Mouse (Mus musculus) CH12.LX (cell line): Measurements from ENCODE around the gene Scamp1. TPM values are rescaled to one million over a fixed set of nuclear protein-coding genes. Genes with fewer than 3 reads are reported as not detected.

Experiments used
- DNase-seq: peaks from one replicate; pipeline ENCODE4 v3.0.0-alpha.2; 2013; ENCODE audit errors: extremely low read depth
- H3K27ac ChIP-seq: 2 replicates; pipeline ENCODE4 v1.5.1; 2012; ENCODE audit warnings: low read depth, mild to moderate bottlenecking, control low read depth, moderate library complexity; ENCODE audit not compliant: insufficient read depth
- H3K27me3 ChIP-seq: replicated peaks from 2 replicates; pipeline ENCODE3; 2012; ENCODE audit warnings: inconsistent platforms
- H3K36me3 ChIP-seq, 2 experiments: replicated peaks in 1 of 2; 2 replicates each; pipeline versions ENCODE3 to v1.6.1; 2012; ENCODE audit warnings: inconsistent platforms in 1 of 2, low read length in 1 of 2, mild to moderate bottlenecking in 1 of 2, mixed read lengths in 1 of 2, moderate library complexity in 1 of 2; ENCODE audit not compliant: control insufficient read depth in 1 of 2, insufficient read depth in 1 of 2
- H3K4me1 ChIP-seq, 2 experiments: 2 replicates each; pipeline ENCODE4 v1.6.1; 2012; ENCODE audit warnings: inconsistent platforms in 1 of 2, moderate library complexity in 1 of 2; ENCODE audit not compliant: insufficient read depth in 2 of 2, control insufficient read depth in 1 of 2
- H3K4me2 ChIP-seq: 2 replicates; pipeline ENCODE4 v1.6.1; 2012; ENCODE audit warnings: low read depth, mild to moderate bottlenecking, control low read depth; ENCODE audit not compliant: poor library complexity, insufficient read depth, severe bottlenecking
- H3K4me3 ChIP-seq, 3 experiments: fragments of 150-350 bp in 1 of 3; sonication (generic) in 1 of 3; replicated peaks in 1 of 3; 2 replicates each; pipeline versions ENCODE3 to v1.5.1; 2011 to 2012; ENCODE audit warnings: low read depth in 2 of 3, low read length in 2 of 3, mild to moderate bottlenecking in 2 of 3, moderate library complexity in 2 of 3, control low read depth in 1 of 3, improper control_type of control experiment in 1 of 3, inconsistent platforms in 1 of 3, mixed read lengths in 1 of 3; ENCODE audit not compliant: poor library complexity in 1 of 3
- H3K79me2 ChIP-seq: replicated peaks from 2 replicates; pipeline ENCODE4 v1.6.1; 2012; ENCODE audit warnings: mild to moderate bottlenecking, moderate library complexity; ENCODE audit not compliant: control insufficient read depth, poor library complexity, insufficient read depth, severe bottlenecking; ENCODE audit errors: extremely low read depth
- H3K9ac ChIP-seq: 2 replicates; pipeline ENCODE4 v1.6.1; 2012; ENCODE audit warnings: low read depth, mild to moderate bottlenecking, control low read depth, moderate library complexity; ENCODE audit not compliant: insufficient read depth
- H3K9me3 ChIP-seq: replicated peaks from 2 replicates; pipeline ENCODE3; 2012; ENCODE audit warnings: low read length, inconsistent platforms, mixed read lengths
- CHD1 ChIP-seq: IDR thresholded peaks from 2 replicates; pipeline ENCODE4 v1.6.1; 2012; ENCODE audit warnings: low read depth, low read length, improper control_type of control experiment, inconsistent platforms
- CHD2 ChIP-seq: IDR thresholded peaks from 2 replicates; pipeline ENCODE4 v1.6.1; 2011; ENCODE audit warnings: low read length, improper control_type of control experiment
- ELF1 ChIP-seq: IDR thresholded peaks from 2 replicates; pipeline ENCODE4 v1.6.1; 2014; ENCODE audit warnings: low read depth, mild to moderate bottlenecking, inconsistent platforms, low read length, improper control_type of control experiment
- HCFC1 ChIP-seq: IDR thresholded peaks from 2 replicates; pipeline ENCODE4 v1.6.1; 2012; ENCODE audit warnings: low read depth, mild to moderate bottlenecking, inconsistent platforms, low read length, improper control_type of control experiment
- JUN ChIP-seq: IDR thresholded peaks from 2 replicates; pipeline ENCODE4 v1.6.1; 2011; ENCODE audit warnings: low read depth, mild to moderate bottlenecking, low read length, improper control_type of control experiment, moderate library complexity; ENCODE audit not compliant: insufficient read depth
- KAT2A ChIP-seq: IDR thresholded peaks from 2 replicates; pipeline ENCODE4 v1.6.1; 2012; ENCODE audit warnings: low read length, improper control_type of control experiment, inconsistent platforms; ENCODE audit not compliant: insufficient replicate concordance
- MAFK ChIP-seq: IDR thresholded peaks from 2 replicates; pipeline ENCODE4 v1.6.1; 2011; ENCODE audit warnings: low read length, improper control_type of control experiment; ENCODE audit not compliant: insufficient replicate concordance
- MEF2A ChIP-seq: IDR thresholded peaks from 2 replicates; pipeline ENCODE4 v1.6.1; 2014; ENCODE audit warnings: low read depth, mild to moderate bottlenecking, inconsistent platforms, low read length, improper control_type of control experiment, borderline replicate concordance
- MXI1 ChIP-seq: IDR thresholded peaks from 2 replicates; pipeline ENCODE4 v1.6.1; 2011; ENCODE audit warnings: mild to moderate bottlenecking, low read depth, low read length, improper control_type of control experiment
- MYC ChIP-seq: IDR thresholded peaks from 2 replicates; pipeline ENCODE4 v1.6.1; 2011; ENCODE audit warnings: low read depth, mild to moderate bottlenecking, improper control_type of control experiment, low read length
- NELFE ChIP-seq: IDR thresholded peaks from 2 replicates; pipeline ENCODE4 v1.6.1; 2011; ENCODE audit warnings: low read depth, low read length, improper control_type of control experiment
- PAX5 ChIP-seq: IDR thresholded peaks from 2 replicates; pipeline ENCODE4 v1.6.1; 2012; ENCODE audit warnings: low read length, inconsistent platforms, mixed read lengths
- RCOR1 ChIP-seq: conservative IDR thresholded peaks from 2 replicates; pipeline ENCODE4 v1.6.1; 2012; ENCODE audit warnings: low read depth, mild to moderate bottlenecking, inconsistent platforms, low read length, improper control_type of control experiment
- SIN3A ChIP-seq: IDR thresholded peaks from 2 replicates; pipeline ENCODE4 v1.6.1; 2012; ENCODE audit warnings: low read length, improper control_type of control experiment, inconsistent platforms
- TBP ChIP-seq: conservative IDR thresholded peaks from 2 replicates; pipeline ENCODE4 v1.6.1; 2011; ENCODE audit warnings: low read depth, low read length, improper control_type of control experiment
- UBTF ChIP-seq: IDR thresholded peaks from 2 replicates; pipeline ENCODE4 v1.6.1; 2012; ENCODE audit warnings: low read depth, mild to moderate bottlenecking, inconsistent platforms, low read length, improper control_type of control experiment, moderate library complexity
- USF2 ChIP-seq: conservative IDR thresholded peaks from 2 replicates; pipeline ENCODE4 v1.6.1; 2011; ENCODE audit warnings: low read depth, low read length, improper control_type of control experiment
- ZKSCAN1 ChIP-seq: IDR thresholded peaks from 2 replicates; pipeline ENCODE4 v1.6.1; 2012; ENCODE audit warnings: low read depth, inconsistent platforms, low read length, improper control_type of control experiment, borderline replicate concordance
- ZMIZ1 ChIP-seq: IDR thresholded peaks from 2 replicates; pipeline ENCODE4 v1.6.1; 2012; ENCODE audit warnings: low read depth, mild to moderate bottlenecking, inconsistent platforms, low read length, improper control_type of control experiment
- dilution Hi-C: fragments of 300-500 bp; cut with MboI; formaldehyde crosslinking; loops from 2 replicates; pipeline ENCODE4 v1.14.3; 2020; ENCODE audit warnings: low sequenced_read_pairs; ENCODE audit not compliant: extremely low pct_unique_long_range_greater_than_20kb, extremely low pct_ligation_motif_present
- in situ Hi-C: fragments of 300-500 bp; cut with MboI; formaldehyde crosslinking; loops from 3 replicates; pipeline ENCODE4 v1.14.3; 2019; ENCODE audit warnings: low sequenced_read_pairs, low pct_ligation_motif_present, low pct_unique_long_range_greater_than_20kb, mixed read lengths
- polyA plus RNA-seq: library from polyadenylated mRNA; unstranded; fragments of >175 nt; gene quantifications from 2 replicates; pipeline ENCODE4 v1.2.1, GENCODE M21; 2012; ENCODE audit warnings: low read depth; ENCODE audit not compliant: insufficient read length
- total RNA-seq, 2 experiments: library from RNA; depleted of rRNA; stranded (reverse); fragments of 300-350 nt in 1 of 2; fragments of >200 nt in 1 of 2; gene quantifications; 2 replicates each; pipeline ENCODE4 v1.2.3; 2012 to 2014

The Scamp1 gene
- total and polyA plus RNA-seq, 3 experiments: not detected

- no peak overlapping the region for H3K4me2 ChIP-seq
- no peak overlapping the region for H3K9ac ChIP-seq
- no peak for TF ChIP-seq USF2
- in situ Hi-C loops (loop anchor here (10.0 kb wide), 1 partner anchor 120 kb away; no protein-coding TSS in a partner anchor), dilution Hi-C loops (no loop called here)
- H3K4me3 ChIP-seq: no peak overlapping the region
- no peaks in the 10 kb centered on the region for H3K9me3 ChIP-seq
- no peaks in the 10 kb centered on the region for H3K79me2 ChIP-seq
- no peak overlapping the region for H3K27ac ChIP-seq
- no peaks in the 10 kb centered on the region for H3K36me3 ChIP-seq
- no peak for DNase-seq
- peaks cover 0 to 4% of the 10 kb centered on the region in 2 experiments; a peak in 1 of 4 replicates for H3K4me1 ChIP-seq
- no peaks in the 10 kb centered on the region for H3K27me3 ChIP-seq
Measured at GRCm38 (mm10) chr13:94164501-94164900, 121.2 kb downstream of the Scamp1 start.

GRCm38 (mm10) chr13:94159478-94160220, 126.0 kb downstream of the Scamp1 start:
- dilution Hi-C loops (no loop called here), in situ Hi-C loops (loop anchor here (10.0 kb wide), 1 partner anchor 115 kb away; no protein-coding TSS in a partner anchor)
- H3K4me2 ChIP-seq: no peak overlapping the region
- H3K4me3 ChIP-seq: no peak overlapping the region
- H3K4me1 ChIP-seq: peaks cover 0 to 7% of the 10 kb centered on the region in 2 experiments; a peak in 1 of 4 replicates
- no peak overlapping the region for H3K9ac ChIP-seq
- H3K27ac ChIP-seq: no peak overlapping the region
- no peak for DNase-seq
- H3K27me3 ChIP-seq: no peaks in the 10 kb centered on the region
- no peak for TF ChIP-seq HCFC1
- TF ChIP-seq NELFE: no peak
- no peak for TF ChIP-seq SIN3A
- no peak for TF ChIP-seq MEF2A
- TF ChIP-seq MYC: no peak
- TF ChIP-seq ZMIZ1: no peak
- TF ChIP-seq MAFK: no peak
- no peak for TF ChIP-seq ZKSCAN1
- no peak for TF ChIP-seq CHD2
- TF ChIP-seq CHD1: no peak
- TF ChIP-seq MXI1: no peak
- TF ChIP-seq PAX5: no peak
- no peak for TF ChIP-seq JUN
- TF ChIP-seq RCOR1: no peak
- no peak for TF ChIP-seq ELF1
- no peak for TF ChIP-seq KAT2A
- no peak for TF ChIP-seq UBTF
- TF ChIP-seq TBP: no peak
- no peaks in the 10 kb centered on the region for H3K36me3 ChIP-seq
- no peaks in the 10 kb centered on the region for H3K79me2 ChIP-seq
- H3K9me3 ChIP-seq: no peaks in the 10 kb centered on the region
